Mouse (Mus musculus) megakaryocyte, embryonic 14.5 days (primary cell): ENCODE data around the gene Ap2a1.

Experiments used
- FLI1 ChIP-seq: IDR thresholded peaks from 2 replicates; pipeline ENCODE4 v1.6.1; 2012; ENCODE audit warnings: low read length, inconsistent platforms, mixed read lengths
- GATA1 ChIP-seq: IDR thresholded peaks from 3 replicates; pipeline ENCODE4 v1.6.1; 2012; ENCODE audit warnings: mixed read lengths, low read length, inconsistent platforms, borderline replicate concordance

- no peak for TF ChIP-seq GATA1
- TF ChIP-seq FLI1 = no peak
Observed at GRCm38 (mm10) chr7:44896499-44896898, 32.8 kb downstream of the Ap2a1 start.
